Comparison of ENCODE assay signal across 13 mouse cellular contexts in the genomic region with DNA sequence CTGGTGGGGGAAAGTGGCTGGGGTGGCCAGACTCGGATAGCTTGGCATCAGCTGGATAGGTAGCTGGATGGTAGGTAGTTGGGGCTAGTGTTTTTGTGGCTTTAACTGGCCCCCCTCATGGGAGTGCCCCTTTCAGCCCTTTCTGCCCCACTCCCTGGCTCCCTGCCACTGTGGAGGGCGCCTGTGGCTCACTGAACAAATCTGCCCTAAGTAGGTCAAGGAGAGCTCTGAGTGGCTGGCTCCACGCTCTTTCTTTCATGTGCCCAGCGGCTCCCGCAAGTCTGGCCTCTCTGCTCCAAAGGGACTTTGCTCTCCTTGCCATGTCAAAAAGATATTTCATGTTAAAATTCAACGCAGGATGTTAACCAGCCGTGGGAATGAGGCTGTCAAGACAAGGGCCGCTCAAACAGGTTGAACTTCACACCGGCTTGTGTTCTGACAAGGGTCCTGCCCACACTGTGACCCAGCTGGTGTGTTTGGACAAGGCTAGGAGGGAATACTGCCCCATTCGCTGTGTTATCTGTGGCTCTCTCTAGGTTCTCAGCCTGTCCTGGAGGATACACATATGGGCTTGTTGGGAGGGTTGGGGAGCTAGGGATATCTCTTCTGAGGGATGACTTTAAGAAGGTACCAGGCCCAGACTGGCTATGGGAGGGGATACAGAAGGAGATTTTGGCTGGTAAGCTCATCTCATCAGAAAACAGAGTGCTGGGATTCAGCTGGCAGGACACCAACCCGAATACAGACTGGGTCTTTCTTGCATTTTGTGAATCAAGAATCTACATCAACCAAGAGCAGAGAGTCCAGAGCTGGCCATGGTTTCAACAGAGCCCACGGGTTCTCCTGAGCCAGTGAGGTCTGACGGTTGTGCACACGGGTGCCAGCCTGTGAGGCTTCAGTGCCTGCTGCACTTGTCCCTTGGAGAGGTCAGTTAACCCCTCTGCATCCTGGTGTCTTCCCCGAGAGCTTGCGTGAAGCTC. TPM values are rescaled to one million over a fixed set of nuclear protein-coding genes. Genes with fewer than 3 reads are reported as not detected.
DNase-seq lines count a peak whose midpoint lies in the region; TF ChIP-seq lines count a peak whose summit lies in the region.
"Had no signal": no experiment of that assay in that cellular context is flagged by ENCODE, and none has a peak within 500 bp of the region (broad histone marks: within the 10 kb centered on the region; RNA-seq: fewer than 3 reads in every experiment).

No protein-coding gene starts in this region.

- H3K27ac ChIP-seq in cerebellum, adult 2 months (ENCODE audit: insufficient read depth, low read length) = peak overlapping the region; percentile 94
- H3K27ac ChIP-seq: macrophage had no signal

- intact Hi-C loops in left cerebral cortex, postnatal 4 days (cut with DNase I) = no loop called here
- intact Hi-C loops in left cerebral cortex, postnatal 25 days (cut with DNase I) = no loop called here
- intact Hi-C loops in heart, postnatal 10 days (cut with DNase I) = no loop called here

- TF ChIP-seq CTCF in cerebellum, adult 2 months (IDR thresholded peaks at IDR 0.05; ENCODE audit: borderline replicate concordance, insufficient read depth, low read depth, low read length) = no peak

- peak; percentile 71 for DNase-seq in left cerebral cortex, postnatal 4 days
- DNase-seq in left cerebral cortex, postnatal 25 days (ENCODE audit: low spot score in 2 of 2) = no peak
- peak; percentile 82 for DNase-seq in adrenal gland, postnatal 10 days
- DNase-seq in cerebellum, adult 2 months = peak; percentile 69 to 70
- DNase-seq in kidney, postnatal 10 days = peak; percentile 83
- DNase-seq in thymus, postnatal 36 days = no peak
- no peak for DNase-seq in heart, postnatal 10 days
- DNase-seq in thymus, adult 18-20 months = no peak

- no peak overlapping the region for H3K4me3 ChIP-seq in cerebellum, adult 2 months (replicated peaks; ENCODE audit: insufficient read depth, low read depth, low read length)

- no peak for TF ChIP-seq POLR2A in cerebellum, adult 2 months (IDR thresholded peaks at IDR 0.05; ENCODE audit: borderline replicate concordance, insufficient read depth, low read length)

- no peaks in the 10 kb centered on the region for H3K27me3 ChIP-seq in cerebellum, adult 2 months (ENCODE audit: control insufficient read depth, insufficient read depth, low read length)

- H3K4me1 ChIP-seq in cerebellum, adult 2 months (ENCODE audit: control insufficient read depth, insufficient read depth, low read length) = peaks cover 62% of the 10 kb centered on the region

- 11% methylated on average over 16 of the region's 16 CpGs for WGBS in cerebellum, adult 2 months

RNA-seq across cellular contexts. Expression of gene Slc22a12, which starts 5.9 kb away (rescaled TPM):
- total RNA-seq in left cerebral cortex, postnatal 4 days (2021) = under 1 TPM in 1 of 2 experiments, not detected in 1; 0.30 TPM
- total RNA-seq in left cerebral cortex, postnatal 25 days (2021) = under 1 TPM; 0.18 to 0.21 TPM
- total RNA-seq in adrenal gland, postnatal 10 days (2021) = not detected
- 0.15 and 0.24 TPM in 2 replicates for polyA plus RNA-seq in cerebellum, adult 2 months (2012; rRNA removed)
- total RNA-seq in heart, postnatal 10 days (2021) = not detected
- total RNA-seq: G1E; neutrophil, adult 5-6 weeks had no signal
- polyA plus RNA-seq: G1E; heart, embryonic 14.5 days; macrophage; urinary bladder, adult 2 months had no signal

Comparison
In these comparisons a context has a peak if more than half of its experiments do, and no peak if none do; other contexts are left out.
1. DNase-seq: peak in left cerebral cortex, postnatal 4 days (single experiment), adrenal gland, postnatal 10 days (single experiment), cerebellum, adult 2 months (2 of 2) and kidney, postnatal 10 days (single experiment); none in left cerebral cortex, postnatal 25 days (0 of 2), thymus, postnatal 36 days (0 of 2), heart, postnatal 10 days (0 of 2) and thymus, adult 18-20 months (0 of 2).